Mouse (Mus musculus): ENCODE data around the gene Nt5dc2.

DNA sequence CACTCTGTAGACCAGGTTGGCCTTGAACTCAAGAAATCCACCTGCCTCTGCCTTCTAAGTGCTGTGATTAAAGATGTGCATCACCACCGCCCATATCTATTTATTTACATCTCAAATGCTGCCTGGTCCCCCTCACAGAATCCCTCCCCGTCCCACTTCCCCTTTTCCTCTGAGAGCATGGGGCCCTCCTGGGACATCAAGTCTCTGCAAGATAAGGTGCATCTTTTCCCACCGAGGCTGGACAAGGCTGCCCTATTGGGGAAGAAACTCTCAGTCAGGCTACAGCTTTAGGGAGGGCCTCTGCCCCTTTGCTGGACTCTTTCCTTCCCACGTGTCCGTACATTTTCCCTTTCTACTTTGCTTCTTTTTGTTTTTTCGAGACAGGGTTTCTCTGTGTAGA, 38.7 kb downstream of the Nt5dc2 start:
- TF ChIP-seq POLR2A (IDR thresholded peaks at IDR 0.05; ENCODE audit: insufficient read depth, low read depth, low read length) (no peak), CTCF (IDR thresholded peaks at IDR 0.05; ENCODE audit: insufficient read depth, low read depth, low read length) (no peak)
